Mouse (Mus musculus) testis, adult 2 months (tissue): ENCODE measurements around the gene Fhit.

ENCODE experiments used
- CTCF ChIP-seq: fragments of 200-500 bp; IDR thresholded peaks from 2 replicates; pipeline ENCODE4 v1.5.1; 2012; ENCODE audit warnings: low read depth, mild to moderate bottlenecking, inconsistent platforms, low read length, moderate library complexity; ENCODE audit not compliant: control insufficient read depth, insufficient read depth, insufficient replicate concordance
- POLR2A ChIP-seq: fragments of 200-500 bp; IDR thresholded peaks from 2 replicates; pipeline ENCODE4 v1.6.1; 2012; ENCODE audit warnings: low read depth, mild to moderate bottlenecking, inconsistent platforms, low read length, moderate library complexity; ENCODE audit not compliant: control insufficient read depth

DNA sequence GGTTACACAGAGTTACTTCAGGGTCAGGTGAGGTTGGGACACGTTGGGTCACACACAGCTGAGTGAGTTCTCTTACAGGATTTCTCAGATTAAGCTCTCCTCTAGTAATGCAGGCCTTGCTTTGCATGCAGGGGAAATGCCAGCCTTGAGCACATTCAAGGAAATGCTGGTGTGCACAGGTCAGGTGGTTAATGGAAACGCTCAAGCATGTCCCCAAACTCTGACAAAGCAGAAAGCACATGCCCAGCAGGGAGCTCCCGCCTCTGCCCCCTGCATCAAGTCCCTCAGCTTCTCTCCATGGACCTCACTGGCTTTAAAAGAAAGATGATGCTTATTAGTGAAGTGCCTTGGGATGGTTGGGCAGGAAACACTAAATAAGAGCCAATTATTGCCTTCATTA, 530.1 kb downstream of the Fhit start:
- TF ChIP-seq CTCF = no peak
- TF ChIP-seq POLR2A = no peak
